Mouse (Mus musculus): ENCODE measurements at regions not wholly inside any gene's neighbourhood (a gene's known extent, or its start where the extent isn't known, plus 50 kb on each side); places are given as distances from the start of the nearest gene placed in this dataset.
A peak's percentile ranks its signal among the peaks of the same experiment; 100 is the strongest.
"Not testable (repeated sequence)": the region's sequence is repeated elsewhere in the genome, so short reads cannot be mapped to it uniquely, and the experiment has no call there.

DNA sequence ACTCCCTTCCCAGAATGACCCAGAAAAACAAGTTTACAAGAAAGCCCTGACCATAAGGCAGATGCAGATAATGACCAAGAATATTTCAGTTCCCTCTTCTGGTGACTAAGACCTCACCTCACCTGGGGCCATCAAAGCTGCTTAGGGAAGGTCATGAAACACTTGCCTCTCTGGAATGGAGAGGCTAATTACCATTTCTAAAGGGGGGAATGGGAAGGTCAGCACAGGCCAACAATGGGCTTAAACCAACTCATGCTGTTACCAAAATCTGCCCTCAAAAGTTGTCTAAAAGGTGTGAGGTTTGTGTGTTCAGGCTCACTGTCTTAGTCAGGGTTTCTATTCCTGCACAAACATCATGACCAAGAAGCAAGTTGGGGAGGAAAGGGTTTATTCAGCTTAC, 123.0 kb downstream of the Sgo2b start:
- H3K9ac ChIP-seq (ENCODE audit: low read depth, low read length) = no peak overlapping the region
- H3K27ac ChIP-seq (ENCODE audit: low read depth, low read length) = no peak overlapping the region
- no peaks in the 10 kb centered on the region for H3K27me3 ChIP-seq (replicated peaks; ENCODE audit: control insufficient read depth, insufficient read depth, low read length)
- no peak for TF ChIP-seq CTCF (IDR thresholded peaks at IDR 0.05; ENCODE audit: low read depth)
- ATAC-seq = no peak
- no peak overlapping the region for H3K4me2 ChIP-seq (replicated peaks; ENCODE audit: low read depth)
- no peaks in the 10 kb centered on the region for H3K9me3 ChIP-seq (ENCODE audit: control insufficient read depth)
- no peaks in the 10 kb centered on the region for H3K4me1 ChIP-seq (replicated peaks; ENCODE audit: control insufficient read depth, insufficient read depth, low read length)
- no peak overlapping the region for H3K4me3 ChIP-seq (ENCODE audit: low read depth, low read length)
- H3K36me3 ChIP-seq (ENCODE audit: control insufficient read depth, insufficient read depth) = no peaks in the 10 kb centered on the region

DNA sequence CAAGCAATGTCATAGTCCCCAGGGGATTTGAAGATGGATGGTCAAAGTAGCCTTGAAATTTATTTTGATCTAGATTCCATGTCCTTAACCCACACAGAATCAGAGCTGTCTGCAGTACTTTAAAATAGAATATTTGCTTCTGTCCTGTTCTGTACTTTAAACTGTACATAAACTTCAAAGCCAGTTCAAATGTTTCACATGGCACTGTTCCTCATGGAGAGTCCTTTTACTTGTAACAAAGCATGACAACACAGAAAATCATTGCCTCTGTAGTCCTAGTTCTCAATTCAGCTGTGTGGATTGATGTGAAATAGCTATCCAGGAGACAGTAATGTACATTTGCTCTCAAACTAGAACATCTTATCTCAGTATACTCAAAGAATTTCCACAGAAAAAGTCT, 123.9 kb downstream of the Sgo2b start:
- H3K27me3 ChIP-seq (replicated peaks; ENCODE audit: control insufficient read depth, insufficient read depth, low read length) = no peaks in the 10 kb centered on the region
- ATAC-seq = no peak
- H3K4me1 ChIP-seq (replicated peaks; ENCODE audit: control insufficient read depth, insufficient read depth, low read length) = no peaks in the 10 kb centered on the region
- no peak overlapping the region for H3K9ac ChIP-seq (ENCODE audit: low read depth, low read length)
- no peak overlapping the region for H3K27ac ChIP-seq (ENCODE audit: low read depth, low read length)
- H3K4me3 ChIP-seq (ENCODE audit: low read depth, low read length) = no peak overlapping the region
- no peak overlapping the region for H3K4me2 ChIP-seq (replicated peaks; ENCODE audit: low read depth)
- no peaks in the 10 kb centered on the region for H3K36me3 ChIP-seq (ENCODE audit: control insufficient read depth, insufficient read depth)
- H3K9me3 ChIP-seq (ENCODE audit: control insufficient read depth) = no peaks in the 10 kb centered on the region
- no peak for TF ChIP-seq CTCF (IDR thresholded peaks at IDR 0.05; ENCODE audit: low read depth)

DNA sequence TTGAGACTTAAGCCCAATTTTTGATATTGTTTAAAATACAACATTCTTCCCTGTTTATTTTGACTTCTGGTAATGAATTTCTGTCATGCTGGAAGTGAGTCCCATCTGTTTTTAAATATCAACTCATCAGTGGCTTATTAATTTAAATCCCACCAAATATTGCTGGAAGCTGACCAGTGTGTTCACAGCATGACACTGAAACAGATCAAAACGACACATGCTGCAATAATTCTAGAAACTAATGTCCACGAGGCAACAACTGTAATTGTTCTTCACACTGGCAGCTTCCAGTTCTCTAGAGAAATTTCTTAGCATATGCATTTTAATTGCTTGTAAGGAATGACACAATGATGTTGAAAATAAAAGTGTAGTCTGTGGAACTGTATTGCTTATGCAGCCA, 167.6 kb downstream of the Sgo2b start:
- no peak for ATAC-seq
- no peaks in the 10 kb centered on the region for H3K9me3 ChIP-seq (ENCODE audit: control insufficient read depth)
- H3K4me2 ChIP-seq (replicated peaks; ENCODE audit: low read depth) = no peak overlapping the region
- H3K9ac ChIP-seq (ENCODE audit: low read depth, low read length) = no peak overlapping the region
- H3K36me3 ChIP-seq (ENCODE audit: control insufficient read depth, insufficient read depth) = no peaks in the 10 kb centered on the region
- no peak overlapping the region for H3K27ac ChIP-seq (ENCODE audit: low read depth, low read length)
- TF ChIP-seq CTCF (IDR thresholded peaks at IDR 0.05; ENCODE audit: low read depth) = no peak
- H3K4me1 ChIP-seq (replicated peaks; ENCODE audit: control insufficient read depth, insufficient read depth, low read length) = no peaks in the 10 kb centered on the region
- WGBS = 76% methylated on average over 2 of the region's 2 CpGs
- H3K27me3 ChIP-seq (replicated peaks; ENCODE audit: control insufficient read depth, insufficient read depth, low read length) = no peaks in the 10 kb centered on the region
- no peak overlapping the region for H3K4me3 ChIP-seq (ENCODE audit: low read depth, low read length)

DNA sequence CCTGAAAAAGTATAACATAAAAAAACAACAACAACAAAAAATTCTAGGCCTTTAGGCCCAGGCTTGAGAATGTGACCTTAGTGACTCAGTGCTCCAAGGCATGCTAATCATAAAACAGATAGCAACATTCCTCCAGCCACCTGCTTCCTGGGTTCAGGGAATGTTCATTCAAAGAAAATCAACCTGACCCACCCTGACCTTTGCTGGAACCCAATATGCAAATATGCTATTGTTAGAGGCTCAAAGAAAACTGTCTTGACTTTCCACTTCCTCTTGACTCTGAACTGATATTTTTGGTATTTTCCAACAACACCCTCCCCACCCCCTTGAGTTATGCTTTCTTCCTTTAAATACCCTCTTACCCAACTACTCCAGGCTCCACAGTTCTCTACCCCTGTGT, 191.2 kb downstream of the Sgo2b start:
- Histone ChIP-seq H3K27ac (ENCODE audit: low read depth, low read length) (no peak overlapping the region), H3K9ac (ENCODE audit: low read depth, low read length) (no peak overlapping the region), H3K4me3 (ENCODE audit: low read depth, low read length) (no peak overlapping the region), H3K9me3 (ENCODE audit: control insufficient read depth) (no peaks in the 10 kb centered on the region), H3K27me3 (replicated peaks; ENCODE audit: control insufficient read depth, insufficient read depth, low read length) (no peaks in the 10 kb centered on the region), H3K36me3 (ENCODE audit: control insufficient read depth, insufficient read depth) (no peaks in the 10 kb centered on the region), H3K4me2 (replicated peaks; ENCODE audit: low read depth) (no peak overlapping the region), H3K4me1 (replicated peaks; ENCODE audit: control insufficient read depth, insufficient read depth, low read length) (no peaks in the 10 kb centered on the region)
- TF ChIP-seq CTCF (IDR thresholded peaks at IDR 0.05; ENCODE audit: low read depth) = no peak
- no peak for ATAC-seq

DNA sequence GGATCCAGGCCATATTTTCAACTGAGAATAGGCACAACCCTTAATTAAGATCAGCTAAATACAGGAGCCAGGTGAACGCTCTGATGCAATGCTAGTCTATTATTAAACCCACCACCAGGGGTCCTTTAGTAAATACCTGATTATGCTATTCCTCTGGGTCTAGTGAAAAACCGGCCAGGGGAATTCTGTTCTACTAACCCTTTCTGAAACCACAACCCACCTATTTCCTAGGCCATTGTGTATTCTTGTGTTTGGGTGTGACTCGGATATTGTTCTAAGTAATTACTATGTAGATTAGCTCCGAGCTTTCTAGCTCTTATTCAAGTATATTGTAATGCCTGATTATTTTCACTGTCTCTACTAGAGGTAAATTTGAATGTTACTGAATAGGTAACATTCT, 192.1 kb downstream of the Sgo2b start:
- H3K27ac ChIP-seq (ENCODE audit: low read depth, low read length); H3K9me3 ChIP-seq (ENCODE audit: control insufficient read depth); ATAC-seq; H3K36me3 ChIP-seq (ENCODE audit: control insufficient read depth, insufficient read depth); H3K27me3 ChIP-seq (replicated peaks; ENCODE audit: control insufficient read depth, insufficient read depth, low read length); H3K4me2 ChIP-seq (replicated peaks; ENCODE audit: low read depth); H3K4me3 ChIP-seq (ENCODE audit: low read depth, low read length); H3K9ac ChIP-seq (ENCODE audit: low read depth, low read length); H3K4me1 ChIP-seq (replicated peaks; ENCODE audit: control insufficient read depth, insufficient read depth, low read length): not testable (repeated sequence)
- WGBS = 86% methylated on average over 4 of the region's 4 CpGs

DNA sequence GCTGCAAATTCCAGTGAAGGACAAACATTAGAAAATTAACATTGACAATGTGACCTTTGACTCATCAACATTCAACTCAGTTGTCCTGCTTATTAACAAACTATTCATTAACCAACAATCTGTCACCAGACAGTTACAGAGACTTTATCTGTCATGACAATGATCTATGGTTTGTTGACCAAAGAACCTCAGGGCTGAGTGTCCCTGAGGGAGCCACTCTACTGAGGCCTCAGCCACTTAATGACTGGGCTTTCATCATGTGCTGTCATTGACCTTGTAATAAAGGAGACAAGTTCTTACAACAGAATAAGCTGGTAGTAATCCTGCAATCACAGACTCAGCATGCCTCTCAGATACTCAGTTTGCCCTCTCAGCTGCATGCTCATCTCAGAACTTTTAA, 196.8 kb downstream of the Sgo2b start:
- H3K27ac ChIP-seq (ENCODE audit: low read depth, low read length) = no peak overlapping the region
- H3K9ac ChIP-seq (ENCODE audit: low read depth, low read length) = no peak overlapping the region
- TF ChIP-seq CTCF (IDR thresholded peaks at IDR 0.05; ENCODE audit: low read depth) = no peak
- no peak overlapping the region for H3K4me3 ChIP-seq (ENCODE audit: low read depth, low read length)
- H3K9me3 ChIP-seq (ENCODE audit: control insufficient read depth) = no peaks in the 10 kb centered on the region
- peak; percentile 95 for ATAC-seq
- H3K27me3 ChIP-seq (replicated peaks; ENCODE audit: control insufficient read depth, insufficient read depth, low read length) = no peaks in the 10 kb centered on the region
- H3K4me2 ChIP-seq (replicated peaks; ENCODE audit: low read depth) = no peak overlapping the region
- no peaks in the 10 kb centered on the region for H3K4me1 ChIP-seq (replicated peaks; ENCODE audit: control insufficient read depth, insufficient read depth, low read length)
- no peaks in the 10 kb centered on the region for H3K36me3 ChIP-seq (ENCODE audit: control insufficient read depth, insufficient read depth)

DNA sequence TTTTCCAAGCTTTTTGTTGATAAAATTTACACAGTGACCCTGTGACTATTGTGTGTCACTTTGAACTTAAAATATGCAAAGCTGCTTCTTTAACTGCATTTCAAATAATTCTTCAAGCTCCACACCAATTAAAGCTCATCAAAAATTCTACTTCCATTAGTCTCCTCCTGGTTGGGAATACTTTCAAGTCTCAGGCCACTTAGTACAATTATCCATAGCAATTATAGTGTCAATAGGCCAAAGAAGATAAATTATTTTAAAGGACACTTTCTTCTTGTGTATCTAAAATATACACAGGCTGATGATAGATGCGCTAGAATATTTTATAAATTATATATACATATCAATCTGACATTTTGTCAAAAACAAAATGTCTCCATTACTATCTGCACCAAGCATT, 197.2 kb downstream of the Sgo2b start:
- 59% methylated on average over 1 of the region's 1 CpGs for WGBS
- no peaks in the 10 kb centered on the region for H3K36me3 ChIP-seq (ENCODE audit: control insufficient read depth, insufficient read depth)
- H3K4me1 ChIP-seq (replicated peaks; ENCODE audit: control insufficient read depth, insufficient read depth, low read length) = no peaks in the 10 kb centered on the region
- no peak overlapping the region for H3K27ac ChIP-seq (ENCODE audit: low read depth, low read length)
- ATAC-seq = no peak
- H3K4me3 ChIP-seq (ENCODE audit: low read depth, low read length) = no peak overlapping the region
- H3K4me2 ChIP-seq (replicated peaks; ENCODE audit: low read depth) = no peak overlapping the region
- no peak for TF ChIP-seq CTCF (IDR thresholded peaks at IDR 0.05; ENCODE audit: low read depth)
- no peak overlapping the region for H3K9ac ChIP-seq (ENCODE audit: low read depth, low read length)
- no peaks in the 10 kb centered on the region for H3K9me3 ChIP-seq (ENCODE audit: control insufficient read depth)
- no peaks in the 10 kb centered on the region for H3K27me3 ChIP-seq (replicated peaks; ENCODE audit: control insufficient read depth, insufficient read depth, low read length)
